Mouse (Mus musculus): Measurements from ENCODE around the gene Ppp5c.

GRCm38 (mm10) chr7:16991681-16992450 is 35.9 kb downstream of the Ppp5c start:
- no peak for TF ChIP-seq POLR2A (IDR thresholded peaks at IDR 0.05; ENCODE audit: borderline replicate concordance, extremely low read depth, low read depth, low read length)
- TF ChIP-seq CTCF (IDR thresholded peaks at IDR 0.05; ENCODE audit: insufficient read depth, low read length), result no peak

Measured in lung, adult 2 months (tissue).